Mouse (Mus musculus): Measurements from ENCODE around the gene Rbp3. TPM values are rescaled to one million over a fixed set of nuclear protein-coding genes. Genes with fewer than 3 reads are reported as not detected.

Rbp3 gene
- total and polyA plus RNA-seq, 2 experiments from 2014 or later: 0.58 to 1.4 TPM

DNA sequence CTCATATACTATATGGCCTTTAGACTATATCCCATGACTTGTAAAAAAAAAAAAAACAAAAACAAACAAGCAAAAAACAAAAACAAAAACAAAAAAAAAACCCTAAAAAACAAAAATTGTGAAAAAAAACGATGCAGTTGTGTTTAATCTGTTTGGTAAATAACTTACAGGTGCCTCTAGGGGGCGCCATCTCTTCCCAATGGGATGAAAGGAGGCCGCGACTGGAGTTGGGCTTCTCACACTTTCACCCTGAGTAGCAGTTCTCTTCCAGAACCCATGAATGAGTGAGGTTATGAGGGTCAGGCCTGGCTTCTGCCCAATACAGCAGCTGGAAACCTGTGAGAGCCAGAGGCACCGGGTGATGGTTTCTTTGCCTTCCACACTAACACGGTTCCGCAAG, 11.9 kb downstream of the Rbp3 start:
- H3K27me3 ChIP-seq (ENCODE audit: insufficient read depth, low read length): no peaks in the 10 kb centered on the region
- no peak overlapping the region for H3K4me2 ChIP-seq (ENCODE audit: low read depth, low read length)
- WGBS: 62% methylated on average over 7 of the region's 7 CpGs
- H3K36me3 ChIP-seq (ENCODE audit: insufficient read depth, low read length): no peaks in the 10 kb centered on the region
- no peaks in the 10 kb centered on the region for H3K9me3 ChIP-seq (ENCODE audit: low read length)
- no peak for ATAC-seq
- H3K27ac ChIP-seq: no peak overlapping the region
- DNase-seq (ENCODE audit: low spot score): peak; percentile 45
- peak; percentile 30 for TF ChIP-seq CTCF (IDR thresholded peaks at IDR 0.05; ENCODE audit: low read depth)
- H3K4me1 ChIP-seq (ENCODE audit: insufficient read depth, low read length): no peaks in the 10 kb centered on the region
- no peak overlapping the region for H3K9ac ChIP-seq (replicated peaks; ENCODE audit: low read length)
- no peak overlapping the region for H3K4me3 ChIP-seq (ENCODE audit: low read length)

GRCm38 (mm10) chr14:33972679-33973078, 18.9 kb downstream of the Rbp3 start:
- H3K36me3 ChIP-seq (ENCODE audit: insufficient read depth, low read length): no peaks in the 10 kb centered on the region
- no peak overlapping the region for H3K9ac ChIP-seq (replicated peaks; ENCODE audit: low read length)
- peak; percentile 76 for TF ChIP-seq CTCF (IDR thresholded peaks at IDR 0.05; ENCODE audit: low read depth)
- H3K27me3 ChIP-seq (ENCODE audit: insufficient read depth, low read length): no peaks in the 10 kb centered on the region
- 49% methylated on average over 7 of the region's 7 CpGs for WGBS
- DNase-seq (ENCODE audit: low spot score) (peak; percentile 71), ATAC-seq (peak; percentile 77)
- no peak overlapping the region for H3K4me2 ChIP-seq (ENCODE audit: low read depth, low read length)
- H3K9me3 ChIP-seq (ENCODE audit: low read length): no peaks in the 10 kb centered on the region
- no peak overlapping the region for H3K4me3 ChIP-seq (ENCODE audit: low read length)
- no peak overlapping the region for H3K27ac ChIP-seq
- H3K4me1 ChIP-seq (ENCODE audit: insufficient read depth, low read length): no peaks in the 10 kb centered on the region

- H3K27me3 ChIP-seq (ENCODE audit: insufficient read depth, low read length): no peaks in the 10 kb centered on the region
- H3K27ac ChIP-seq: no peak overlapping the region
- TF ChIP-seq CTCF (IDR thresholded peaks at IDR 0.05; ENCODE audit: low read depth): no peak
- ATAC-seq (peak; percentile 45; the same call in 1 of the 2 replicates), DNase-seq (ENCODE audit: low spot score) (no peak)
- no peak overlapping the region for H3K4me3 ChIP-seq (ENCODE audit: low read length)
- H3K9me3 ChIP-seq (ENCODE audit: low read length): no peaks in the 10 kb centered on the region
- no peaks in the 10 kb centered on the region for H3K36me3 ChIP-seq (ENCODE audit: insufficient read depth, low read length)
- WGBS: 46% methylated on average over 5 of the region's 5 CpGs
- H3K4me1 ChIP-seq (ENCODE audit: insufficient read depth, low read length): 0 out of 2 replicates have a peak, but pooled peaks cover 5% of the 10 kb centered on the region
- H3K4me2 ChIP-seq (ENCODE audit: low read depth, low read length): no peak overlapping the region
- no peak overlapping the region for H3K9ac ChIP-seq (replicated peaks; ENCODE audit: low read length)
These were observed 20.9 kb downstream of the Rbp3 start for GRCm38 (mm10) chr14:33974752-33975151.

DNA sequence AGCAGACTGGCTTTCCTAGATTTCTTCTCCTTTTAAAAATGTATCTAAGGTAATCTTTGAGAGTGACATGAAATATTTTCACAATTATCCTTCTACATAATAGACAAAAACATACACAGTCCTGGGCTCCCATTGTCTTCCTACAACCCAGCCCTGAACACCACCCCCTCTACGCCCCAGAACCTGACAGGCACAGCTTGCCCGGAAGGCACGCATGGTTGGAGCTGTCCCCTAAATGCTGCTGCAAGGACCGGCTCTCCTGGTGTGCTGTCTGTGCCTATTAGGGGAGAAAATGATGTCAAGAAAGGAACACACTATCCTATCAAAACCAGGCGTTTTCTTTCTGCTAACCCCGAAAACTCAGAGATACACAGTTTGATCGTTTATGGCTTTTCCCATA, 23.9 kb downstream of the Rbp3 start:
- Histone ChIP-seq H3K9me3 (ENCODE audit: low read length) (no peaks in the 10 kb centered on the region), H3K4me1 (ENCODE audit: insufficient read depth, low read length) (0 out of 2 replicates have a peak, but pooled peaks cover 5% of the 10 kb centered on the region), H3K4me2 (ENCODE audit: low read depth, low read length) (peak overlapping the region; percentile 89), H3K36me3 (ENCODE audit: insufficient read depth, low read length) (no peaks in the 10 kb centered on the region), H3K27ac (0 out of 2 replicates have a peak overlapping the region, but pooled peaks have one; percentile 41), H3K9ac (replicated peaks; ENCODE audit: low read length) (peak overlapping the region; percentile 48; the same call in 1 of the 2 replicates), H3K4me3 (ENCODE audit: low read length) (peak overlapping the region; percentile 43), H3K27me3 (ENCODE audit: insufficient read depth, low read length) (no peaks in the 10 kb centered on the region)
- 29% methylated on average over 7 of the region's 7 CpGs for WGBS
- TF ChIP-seq CTCF (IDR thresholded peaks at IDR 0.05; ENCODE audit: low read depth): no peak
- ATAC-seq (no peak), DNase-seq (ENCODE audit: low spot score) (peak; percentile 40)

DNA sequence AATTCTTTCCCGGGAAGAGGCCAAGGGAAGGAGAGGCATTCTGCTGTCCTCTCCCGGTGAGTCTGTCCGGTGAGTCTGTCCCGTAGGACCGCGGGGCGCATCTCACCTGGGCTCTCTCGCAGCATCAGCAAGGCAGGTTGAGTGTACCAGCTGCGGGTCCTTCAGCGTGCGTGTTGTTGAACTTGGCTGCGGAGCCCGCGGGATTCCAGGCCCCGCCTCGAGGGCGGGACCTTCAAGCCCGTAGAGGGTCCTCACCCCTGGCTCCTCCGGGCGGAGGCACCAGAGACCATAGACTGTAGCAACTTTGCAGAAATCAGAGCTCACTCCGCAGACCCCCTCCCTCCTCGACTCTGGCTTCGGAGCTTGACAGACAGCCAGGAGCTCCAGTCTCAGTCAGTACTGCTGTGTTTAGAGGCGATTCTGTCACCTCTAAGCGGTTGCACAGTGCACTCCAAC, 24.8 kb downstream of the Rbp3 start, which contains the start of gene Zfp488:
TSS of gene Zfp488 (minus strand) at position 161 of the 456 bp plus-strand sequence.
- peak; percentile 80 for ATAC-seq
- peak; percentile 68 for DNase-seq (ENCODE audit: low spot score)
- Histone ChIP-seq H3K36me3 (ENCODE audit: insufficient read depth, low read length) (no peaks in the 10 kb centered on the region), H3K9ac (replicated peaks; ENCODE audit: low read length) (peak within 1 kb of the TSS; percentile 48), H3K9me3 (ENCODE audit: low read length) (no peaks in the 10 kb centered on the region), H3K27ac (peak within 1 kb of the TSS; percentile 41; the same call in 1 of the 2 replicates), H3K4me2 (ENCODE audit: low read depth, low read length) (peak within 1 kb of the TSS; percentile 89), H3K27me3 (ENCODE audit: insufficient read depth, low read length) (no peaks in the 10 kb centered on the region), H3K4me1 (ENCODE audit: insufficient read depth, low read length) (0 out of 2 replicates have a peak, but pooled peaks cover 5% of the 10 kb centered on the region), H3K4me3 (ENCODE audit: low read length) (peak within 1 kb of the TSS; percentile 43)
- under 1% methylated on average over 25 of the region's 25 CpGs for WGBS
- no peak for TF ChIP-seq CTCF (IDR thresholded peaks at IDR 0.05; ENCODE audit: low read depth)

DNA sequence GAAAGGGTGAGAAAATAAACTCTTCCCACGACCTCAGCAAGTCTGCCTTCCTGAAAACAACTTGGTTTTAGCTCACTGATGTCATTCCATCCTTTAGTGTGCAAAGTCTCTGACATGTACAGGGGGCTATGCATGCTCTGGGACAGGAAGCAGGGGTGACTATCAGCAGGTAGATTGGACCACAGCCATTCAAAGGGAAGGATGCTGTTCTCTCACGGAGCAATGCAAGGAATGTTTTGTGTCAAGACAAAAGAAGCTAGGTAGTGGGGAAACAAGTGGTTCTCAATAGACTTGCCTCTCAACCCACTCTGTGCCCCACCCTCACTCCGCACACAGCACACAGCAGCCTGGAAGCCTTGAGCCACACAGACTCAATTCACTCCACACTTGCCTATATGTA, 35.4 kb downstream of the Rbp3 start:
- Histone ChIP-seq H3K27ac (no peak overlapping the region), H3K36me3 (ENCODE audit: insufficient read depth, low read length) (no peaks in the 10 kb centered on the region), H3K4me1 (ENCODE audit: insufficient read depth, low read length) (no peaks in the 10 kb centered on the region), H3K9ac (replicated peaks; ENCODE audit: low read length) (no peak overlapping the region), H3K4me2 (ENCODE audit: low read depth, low read length) (no peak overlapping the region), H3K4me3 (ENCODE audit: low read length) (no peak overlapping the region), H3K9me3 (ENCODE audit: low read length) (no peaks in the 10 kb centered on the region), H3K27me3 (ENCODE audit: insufficient read depth, low read length) (no peaks in the 10 kb centered on the region)
- WGBS: 49% methylated on average over 3 of the region's 3 CpGs
- ATAC-seq: no peak
- TF ChIP-seq CTCF (IDR thresholded peaks at IDR 0.05; ENCODE audit: low read depth): no peak
- no peak for DNase-seq (ENCODE audit: low spot score)

GRCm38 (mm10) chr14:33991971-33992370, 38.2 kb downstream of the Rbp3 start:
- ATAC-seq (no peak), DNase-seq (ENCODE audit: low spot score) (no peak)
- Histone ChIP-seq H3K4me1 (ENCODE audit: insufficient read depth, low read length) (no peaks in the 10 kb centered on the region), H3K36me3 (ENCODE audit: insufficient read depth, low read length) (no peaks in the 10 kb centered on the region), H3K9me3 (ENCODE audit: low read length) (no peaks in the 10 kb centered on the region), H3K4me3 (ENCODE audit: low read length) (no peak overlapping the region), H3K4me2 (ENCODE audit: low read depth, low read length) (no peak overlapping the region), H3K27me3 (ENCODE audit: insufficient read depth, low read length) (no peaks in the 10 kb centered on the region), H3K9ac (replicated peaks; ENCODE audit: low read length) (no peak overlapping the region), H3K27ac (no peak overlapping the region)
- TF ChIP-seq CTCF (IDR thresholded peaks at IDR 0.05; ENCODE audit: low read depth): no peak
- 81% methylated on average over 4 of the region's 4 CpGs for WGBS
